Mouse (Mus musculus) cerebellum, adult 2 months (tissue): ENCODE data around the gene Abhd6. TPM values are rescaled to one million over a fixed set of nuclear protein-coding genes. Genes with fewer than 3 reads are reported as not detected.
A peak's percentile ranks its signal among the peaks of the same experiment; 100 is the strongest.
"Not testable (repeated sequence)": the region's sequence is repeated elsewhere in the genome, so short reads cannot be mapped to it uniquely, and the experiment has no call there.

Source experiments
- DNase-seq, 2 experiments: peaks; one replicate each; pipeline ENCODE4 v3.0.0; 2021
- H3K27ac ChIP-seq: fragments of 200-500 bp; 2 replicates; pipeline ENCODE4 v1.5.1; 2012; ENCODE audit warnings: low read length, control low read depth, inconsistent platforms; ENCODE audit not compliant: insufficient read depth
- H3K27me3 ChIP-seq: fragments of 200-500 bp; 2 replicates; pipeline ENCODE4 v1.6.1; 2012; ENCODE audit warnings: inconsistent platforms, mild to moderate bottlenecking, low read length, moderate library complexity; ENCODE audit not compliant: control insufficient read depth, insufficient read depth
- H3K4me1 ChIP-seq: fragments of 200-500 bp; 2 replicates; pipeline ENCODE4 v1.6.1; 2011; ENCODE audit warnings: low read length; ENCODE audit not compliant: control insufficient read depth, insufficient read depth
- H3K4me3 ChIP-seq: fragments of 200-500 bp; replicated peaks from 2 replicates; pipeline ENCODE3; 2011; ENCODE audit warnings: mild to moderate bottlenecking, low read depth, low read length, control low read depth; ENCODE audit not compliant: insufficient read depth
- CTCF ChIP-seq: fragments of 200-500 bp; IDR thresholded peaks from 2 replicates; pipeline ENCODE4 v1.5.1; 2011; ENCODE audit warnings: low read depth, mild to moderate bottlenecking, control low read depth, low read length, moderate library complexity, borderline replicate concordance; ENCODE audit not compliant: insufficient read depth
- POLR2A ChIP-seq: fragments of 200-500 bp; IDR thresholded peaks from 2 replicates; pipeline ENCODE4 v1.6.1; 2011; ENCODE audit warnings: low read length, control low read depth, borderline replicate concordance; ENCODE audit not compliant: insufficient read depth
- WGBS: fragments of 180-500 bp; shearing (Covaris S2); methylation state at CpG from one replicate; pipeline ENCODE4 v1.1.7; 2018; 5-methylcytosine and 5-hydroxymethylcytosine counted together
- polyA plus RNA-seq: library from polyadenylated mRNA; depleted of rRNA; stranded (reverse); fragments of >200 nt; gene quantifications from 2 replicates; pipeline ENCODE4 v1.2.3, GENCODE M21; 2012

The Abhd6 gene
- polyA plus RNA-seq, 1 experiment = 59.1 TPM

- no peaks in the 10 kb centered on the region for H3K4me1 ChIP-seq
- H3K27ac ChIP-seq = no peak overlapping the region
- TF ChIP-seq POLR2A (no peak), CTCF (no peak)
- H3K4me3 ChIP-seq = no peak overlapping the region
- DNase-seq = no peak
- 46% methylated on average over 17 of the region's 17 CpGs for WGBS
- no peaks in the 10 kb centered on the region for H3K27me3 ChIP-seq
Measured at GRCm38 (mm10) chr14:8000831-8001685, 1.6 kb upstream of the Abhd6 start.

DNA sequence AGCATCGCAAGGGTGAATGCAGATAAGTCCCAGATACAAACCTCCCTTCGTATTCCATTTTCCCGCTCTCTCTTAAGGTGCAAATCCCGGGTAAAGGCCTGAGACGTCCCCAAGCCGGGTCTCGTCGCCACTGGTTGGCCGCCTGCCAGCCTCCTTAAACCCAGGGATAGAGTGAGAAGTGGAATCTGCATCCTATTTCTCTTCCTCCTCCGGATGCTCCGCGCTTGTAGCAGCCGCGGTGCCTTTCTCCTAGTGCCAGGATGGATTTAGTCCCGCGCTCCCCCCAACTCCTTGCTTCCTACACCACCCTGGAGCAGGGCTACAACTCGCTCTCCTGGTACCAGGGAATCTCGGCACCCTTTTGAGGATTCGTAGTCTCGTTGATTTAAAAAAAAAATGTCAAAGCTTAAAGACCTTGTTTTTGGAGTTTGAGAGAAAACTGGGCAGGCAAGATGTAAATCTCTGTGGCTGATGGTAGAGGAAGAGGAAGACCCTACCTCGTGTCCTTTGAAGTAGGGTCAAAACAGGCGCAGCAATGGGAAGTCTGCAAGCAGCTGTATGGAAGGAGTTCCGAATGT lies 480 bp downstream of the Abhd6 start:
- H3K4me3 ChIP-seq = peak overlapping the region; percentile 70
- DNase-seq = peak; percentile 33 to 67
- TF ChIP-seq POLR2A (no peak), CTCF (no peak)
- peaks cover 10% of the 10 kb centered on the region for H3K4me1 ChIP-seq
- WGBS = under 1% methylated on average over 23 of the region's 23 CpGs
- H3K27ac ChIP-seq = peak overlapping the region; percentile 21
- H3K27me3 ChIP-seq = no peaks in the 10 kb centered on the region

- Histone ChIP-seq H3K27ac (peak overlapping the region; percentile 21; the same call in 1 of the 2 replicates), H3K4me1 (peaks cover 13% of the 10 kb centered on the region), H3K4me3 (peak overlapping the region; percentile 70), H3K27me3 (no peaks in the 10 kb centered on the region)
- peak in 1 of 2 experiments; percentile 27 for DNase-seq
- WGBS = 20% methylated on average over 18 of the region's 18 CpGs
- no peak for TF ChIP-seq POLR2A
- TF ChIP-seq CTCF = no peak
Measured at GRCm38 (mm10) chr14:8003727-8004670, 1.3 kb downstream of the Abhd6 start.

GRCm38 (mm10) chr14:8006061-8006460 lies 3.4 kb downstream of the Abhd6 start:
- H3K27me3 ChIP-seq, H3K27ac ChIP-seq, DNase-seq, H3K4me3 ChIP-seq: not testable (repeated sequence)
- 69% methylated on average over 3 of the region's 3 CpGs for WGBS
- peaks cover 13% of the 10 kb centered on the region for H3K4me1 ChIP-seq

- Histone ChIP-seq H3K4me3 (no peak overlapping the region), H3K27me3 (no peaks in the 10 kb centered on the region), H3K4me1 (peaks cover 13% of the 10 kb centered on the region), H3K27ac (no peak overlapping the region)
- no peak for DNase-seq
- TF ChIP-seq POLR2A (no peak), CTCF (no peak)
Measured at GRCm38 (mm10) chr14:8007084-8007483, 4.4 kb downstream of the Abhd6 start.

DNA sequence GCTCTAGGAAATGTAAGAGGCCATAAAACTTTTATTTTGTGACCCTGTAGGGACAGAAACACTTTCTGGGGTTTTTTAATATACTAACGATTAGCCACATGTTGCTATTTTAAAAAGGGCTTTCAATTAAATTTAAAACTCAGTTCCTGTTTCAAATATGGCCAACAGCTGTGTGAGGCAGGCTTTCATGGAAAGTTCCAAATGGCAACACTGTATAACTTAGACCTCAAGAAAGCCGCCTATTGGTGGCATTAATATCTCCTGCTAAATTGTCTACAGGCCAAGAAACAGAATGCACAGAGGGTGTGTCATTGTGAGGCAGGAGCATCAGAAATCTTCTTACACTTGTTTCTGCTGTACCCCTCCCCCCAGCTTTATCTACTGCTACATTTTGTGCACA lies 4.8 kb downstream of the Abhd6 start:
- 74% methylated on average over 2 of the region's 2 CpGs for WGBS
- Histone ChIP-seq H3K27ac (no peak overlapping the region), H3K4me3 (no peak overlapping the region), H3K4me1 (peaks cover 13% of the 10 kb centered on the region), H3K27me3 (no peaks in the 10 kb centered on the region)
- TF ChIP-seq CTCF (no peak), POLR2A (no peak)
- DNase-seq = no peak

- no peak overlapping the region for H3K27ac ChIP-seq
- peak in 1 of 2 experiments; percentile 46 for DNase-seq
- no peaks in the 10 kb centered on the region for H3K27me3 ChIP-seq
- WGBS = 40% methylated on average over 10 of the region's 10 CpGs
- H3K4me3 ChIP-seq = no peak overlapping the region
- TF ChIP-seq CTCF (no peak), POLR2A (no peak)
- peaks cover 17% of the 10 kb centered on the region for H3K4me1 ChIP-seq
Measured at GRCm38 (mm10) chr14:8007923-8008322, 5.2 kb downstream of the Abhd6 start.

GRCm38 (mm10) chr14:8011297-8011696 lies 8.6 kb downstream of the Abhd6 start:
- H3K27ac ChIP-seq = no peak overlapping the region
- DNase-seq = no peak
- TF ChIP-seq CTCF (no peak), POLR2A (no peak)
- peaks cover 23% of the 10 kb centered on the region for H3K4me1 ChIP-seq
- WGBS = 93% methylated on average over 2 of the region's 2 CpGs
- H3K27me3 ChIP-seq = no peaks in the 10 kb centered on the region
- no peak overlapping the region for H3K4me3 ChIP-seq
